Mouse (Mus musculus): Measurements from ENCODE around the gene 4930583I09Rik.

4930583I09Rik gene

GRCm38 (mm10) chr17:64835928-64836327 lies at the start of gene 4930583I09Rik:
4930583I09Rik (minus strand) TSS chr17:64836071.
- DNase-seq = no peak

GRCm38 (mm10) chr17:64876111-64876510 lies 40.2 kb upstream of the 4930583I09Rik start:
- no peak for DNase-seq

GRCm38 (mm10) chr17:64873651-64874072 lies 37.8 kb upstream of the 4930583I09Rik start:
- DNase-seq = no peak

GRCm38 (mm10) chr17:64863817-64864216 lies 27.9 kb upstream of the 4930583I09Rik start:
- DNase-seq = no peak

GRCm38 (mm10) chr17:64860963-64861362 lies 25.1 kb upstream of the 4930583I09Rik start:
- DNase-seq = no peak

GRCm38 (mm10) chr17:64858848-64859247 lies 23.0 kb upstream of the 4930583I09Rik start:
- DNase-seq = no peak

GRCm38 (mm10) chr17:64848031-64848430 lies 12.2 kb upstream of the 4930583I09Rik start:
- no peak for DNase-seq

GRCm38 (mm10) chr17:64846654-64847053 lies 10.8 kb upstream of the 4930583I09Rik start:
- no peak for DNase-seq

GRCm38 (mm10) chr17:64836892-64837291 lies 1.0 kb upstream of the 4930583I09Rik start:
- no peak for DNase-seq

GRCm38 (mm10) chr17:64836352-64836751 lies 481 bp upstream of the 4930583I09Rik start:
- DNase-seq = no peak

GRCm38 (mm10) chr17:64833906-64834490 lies 1.9 kb downstream of the 4930583I09Rik start:
- DNase-seq = peak; percentile 27

- DNase-seq = peak; percentile 55
These were observed 2.8 kb downstream of the 4930583I09Rik start for GRCm38 (mm10) chr17:64833071-64833470.

GRCm38 (mm10) chr17:64827482-64827881 lies 8.4 kb downstream of the 4930583I09Rik start:
- DNase-seq = no peak

- no peak for DNase-seq
These were observed 9.0 kb downstream of the 4930583I09Rik start for GRCm38 (mm10) chr17:64826843-64827242.

GRCm38 (mm10) chr17:64822561-64822960 lies 13.3 kb downstream of the 4930583I09Rik start:
- no peak for DNase-seq

GRCm38 (mm10) chr17:64820841-64821593 lies 14.9 kb downstream of the 4930583I09Rik start:
- DNase-seq = no peak

GRCm38 (mm10) chr17:64816298-64816697 lies 19.6 kb downstream of the 4930583I09Rik start:
- no peak for DNase-seq

- DNase-seq = no peak
These were observed 20.1 kb downstream of the 4930583I09Rik start for GRCm38 (mm10) chr17:64815806-64816205.

- no peak for DNase-seq
These were observed 22.3 kb downstream of the 4930583I09Rik start for GRCm38 (mm10) chr17:64813568-64813967.

GRCm38 (mm10) chr17:64806035-64806589 lies 29.8 kb downstream of the 4930583I09Rik start:
- no peak for DNase-seq

- no peak for DNase-seq
These were observed 31.3 kb downstream of the 4930583I09Rik start for GRCm38 (mm10) chr17:64804375-64805124.

GRCm38 (mm10) chr17:64802956-64803275 lies 33.0 kb downstream of the 4930583I09Rik start:
- DNase-seq = no peak

GRCm38 (mm10) chr17:64802168-64802955 lies 33.5 kb downstream of the 4930583I09Rik start:
- DNase-seq = no peak
